Mouse (Mus musculus) embryonic facial prominence, embryonic 13.5 days (tissue): ENCODE data around the gene Tdp1. TPM values are rescaled to one million over a fixed set of nuclear protein-coding genes. Genes with fewer than 3 reads are reported as not detected.

Source experiments
- ATAC-seq: fragments of 200-750 bp; cut with Nextera tagmentation; 2 replicates; pipeline ENCODE4 v1.8.0; 2017; ENCODE audit warnings: low read depth; ENCODE audit not compliant: insufficient number of reproducible peaks, insufficient read depth, low FRiP score, low TSS enrichment
- H3K27ac ChIP-seq: fragments of 300-500 bp; sonication (generic); 2 replicates; pipeline ENCODE4 v1.5.1; 2015; ENCODE audit warnings: moderate library complexity, mild to moderate bottlenecking, inconsistent platforms
- H3K27me3 ChIP-seq: fragments of 300-500 bp; sonication (generic); 2 replicates; pipeline ENCODE4 v1.6.1; 2015; ENCODE audit warnings: mild to moderate bottlenecking, inconsistent platforms
- H3K36me3 ChIP-seq: fragments of 300-500 bp; sonication (generic); 2 replicates; pipeline ENCODE4 v1.6.1; 2015; ENCODE audit warnings: mild to moderate bottlenecking, inconsistent platforms
- H3K4me1 ChIP-seq: fragments of 300-500 bp; sonication (generic); 2 replicates; pipeline ENCODE4 v1.6.1; 2015; ENCODE audit warnings: inconsistent platforms
- H3K4me2 ChIP-seq: fragments of 300-500 bp; sonication (generic); 2 replicates; pipeline ENCODE4 v1.6.1; 2015; ENCODE audit warnings: moderate library complexity, mild to moderate bottlenecking, inconsistent platforms
- H3K4me3 ChIP-seq: fragments of 300-500 bp; sonication (generic); 2 replicates; pipeline ENCODE4 v1.5.1; 2015; ENCODE audit warnings: mild to moderate bottlenecking, inconsistent platforms
- H3K9ac ChIP-seq: fragments of 300-500 bp; sonication (generic); 2 replicates; pipeline ENCODE4 v1.6.1; 2015; ENCODE audit warnings: mild to moderate bottlenecking, inconsistent platforms
- H3K9me3 ChIP-seq: fragments of 300-500 bp; sonication (generic); 2 replicates; pipeline ENCODE4 v1.6.1; 2016; ENCODE audit warnings: inconsistent platforms
- WGBS: fragments of 180-500 bp; shearing (Covaris S2); methylation state at CpG from one replicate; pipeline ENCODE4 v1.1.7; 2015; ENCODE audit warnings: mixed read lengths; 5-methylcytosine and 5-hydroxymethylcytosine counted together
- polyA plus RNA-seq: library from polyadenylated mRNA; unstranded; fragments of >200 nt; fragmentation: Nextera tagmentation; extraction: Ambion mirVana; gene quantifications from 2 replicates; pipeline ENCODE4 v1.2.1, GENCODE M21; 2015

Tdp1 gene
- polyA plus RNA-seq, 1 experiment from 2014 or later, result 65.5 TPM

GRCm38 (mm10) chr12:99979541-99979940, 95.2 kb downstream of the Tdp1 start:
- ATAC-seq, result no peak
- no peaks in the 10 kb centered on the region for H3K4me1 ChIP-seq
- no peak overlapping the region for H3K27ac ChIP-seq
- no peaks in the 10 kb centered on the region for H3K9me3 ChIP-seq
- H3K9ac ChIP-seq, result no peak overlapping the region
- H3K36me3 ChIP-seq, result no peaks in the 10 kb centered on the region
- no peaks in the 10 kb centered on the region for H3K27me3 ChIP-seq
- no peak overlapping the region for H3K4me3 ChIP-seq
- H3K4me2 ChIP-seq, result no peak overlapping the region
- WGBS, result 78% methylated on average over 4 of the region's 4 CpGs

GRCm38 (mm10) chr12:99986797-99987196, 102.5 kb downstream of the Tdp1 start:
- Histone ChIP-seq H3K9ac (no peak overlapping the region), H3K27ac (no peak overlapping the region), H3K36me3 (no peaks in the 10 kb centered on the region), H3K27me3 (no peaks in the 10 kb centered on the region), H3K4me1 (no peaks in the 10 kb centered on the region), H3K9me3 (no peaks in the 10 kb centered on the region; the same call in 1 of the 2 replicates), H3K4me2 (no peak overlapping the region), H3K4me3 (no peak overlapping the region)
- ATAC-seq, result no peak
- WGBS, result 94% methylated on average over 5 of the region's 5 CpGs

DNA sequence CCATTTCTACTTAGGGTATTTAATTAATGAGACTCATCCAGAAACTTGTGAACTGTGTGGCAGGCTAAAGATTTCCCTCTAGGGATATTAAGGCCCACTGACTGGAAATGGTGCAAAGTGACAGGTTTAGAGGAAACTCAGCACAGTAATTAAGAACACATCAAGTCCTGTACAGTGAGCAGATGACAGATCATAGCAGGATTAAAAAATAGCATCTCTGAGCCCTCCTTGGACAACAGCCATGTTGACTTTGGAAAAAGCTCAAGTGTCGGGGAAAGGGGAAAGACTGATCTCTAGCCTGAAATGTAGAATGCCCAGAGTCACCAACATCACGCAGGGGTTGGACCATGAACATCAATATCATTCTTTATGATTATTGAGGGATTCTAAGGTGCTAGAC, 103.8 kb downstream of the Tdp1 start:
- H3K9ac ChIP-seq, result no peak overlapping the region
- H3K4me1 ChIP-seq, result no peaks in the 10 kb centered on the region

DNA sequence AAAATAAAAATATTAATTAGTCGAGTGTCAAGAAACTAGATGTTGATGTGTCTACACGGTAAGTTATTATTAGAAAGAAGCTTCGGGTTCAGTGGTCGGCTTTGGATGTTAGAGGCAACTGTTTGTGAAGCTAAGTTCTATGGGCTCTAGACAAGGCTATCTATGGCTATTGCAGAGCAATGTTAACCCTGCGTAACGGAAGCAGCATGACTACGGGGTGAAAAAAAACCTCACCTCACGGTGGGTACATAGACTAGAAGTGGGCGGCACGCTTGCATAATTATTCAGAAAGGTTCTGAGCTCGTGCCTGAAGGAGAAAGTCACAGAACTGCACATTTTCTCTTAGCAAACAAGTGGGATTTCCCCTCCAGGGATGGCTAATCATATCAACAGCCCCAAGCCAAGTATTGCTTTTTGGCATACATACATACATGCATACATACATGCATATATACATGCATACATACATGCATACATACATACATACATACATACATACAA, 108.1 kb downstream of the Tdp1 start:
- no peak for ATAC-seq
- WGBS, result 90% methylated on average over 11 of the region's 11 CpGs
- H3K9ac ChIP-seq, result no peak overlapping the region

More for the DNA sequence above, 103.8 kb downstream of the Tdp1 start:
- H3K27ac ChIP-seq, result no peak overlapping the region
- no peaks in the 10 kb centered on the region for H3K27me3 ChIP-seq
- 82% methylated on average over 2 of the region's 2 CpGs for WGBS
- no peaks in the 10 kb centered on the region; the same call in 1 of the 2 replicates for H3K9me3 ChIP-seq
- H3K4me3 ChIP-seq, result no peak overlapping the region
- H3K4me2 ChIP-seq, result no peak overlapping the region
- no peaks in the 10 kb centered on the region for H3K36me3 ChIP-seq
- ATAC-seq, result no peak

GRCm38 (mm10) chr12:99993146-99993890, 109.0 kb downstream of the Tdp1 start:
- Histone ChIP-seq H3K9me3 (no peaks in the 10 kb centered on the region; the same call in 1 of the 2 replicates), H3K4me3 (no peak overlapping the region), H3K36me3 (no peaks in the 10 kb centered on the region), H3K27ac (no peak overlapping the region), H3K4me1 (no peaks in the 10 kb centered on the region), H3K4me2 (no peak overlapping the region), H3K9ac (no peak overlapping the region), H3K27me3 (no peaks in the 10 kb centered on the region)
- no peak for ATAC-seq
- WGBS, result 71% methylated on average over 10 of the region's 10 CpGs

More for the DNA sequence above, 108.1 kb downstream of the Tdp1 start:
- Histone ChIP-seq H3K27me3 (no peaks in the 10 kb centered on the region), H3K36me3 (no peaks in the 10 kb centered on the region), H3K4me3 (no peak overlapping the region), H3K9me3 (no peaks in the 10 kb centered on the region; the same call in 1 of the 2 replicates), H3K27ac (no peak overlapping the region), H3K4me2 (no peak overlapping the region), H3K4me1 (no peaks in the 10 kb centered on the region)

DNA sequence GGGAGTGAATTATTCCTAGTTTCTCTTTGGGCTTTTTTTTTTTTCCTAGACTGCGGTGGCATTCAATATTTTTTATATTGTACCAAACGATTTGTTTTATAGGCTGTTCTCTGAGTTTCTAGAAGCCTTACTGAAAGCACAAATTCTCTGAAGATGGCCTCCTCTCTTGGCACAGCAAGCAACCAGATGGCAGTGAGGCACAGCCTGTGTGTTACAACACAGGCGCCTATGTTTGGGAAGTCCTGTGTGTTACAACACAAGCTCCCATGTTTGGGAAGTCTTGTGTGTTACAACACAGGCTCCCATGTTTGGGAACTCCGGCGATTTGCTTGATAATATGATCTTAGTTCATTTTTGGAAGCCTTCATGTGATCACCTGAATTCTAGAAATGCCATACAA, 111.6 kb downstream of the Tdp1 start:
- H3K9ac ChIP-seq, result no peak overlapping the region
- H3K27ac ChIP-seq, result no peak overlapping the region
- no peaks in the 10 kb centered on the region for H3K36me3 ChIP-seq
- ATAC-seq, result no peak
- H3K4me2 ChIP-seq, result no peak overlapping the region
- H3K27me3 ChIP-seq, result no peaks in the 10 kb centered on the region
- 95% methylated on average over 5 of the region's 5 CpGs for WGBS
- H3K4me1 ChIP-seq, result 0 out of 2 replicates have a peak, but pooled peaks cover 4% of the 10 kb centered on the region
- no peaks in the 10 kb centered on the region; the same call in 1 of the 2 replicates for H3K9me3 ChIP-seq
- no peak overlapping the region for H3K4me3 ChIP-seq

DNA sequence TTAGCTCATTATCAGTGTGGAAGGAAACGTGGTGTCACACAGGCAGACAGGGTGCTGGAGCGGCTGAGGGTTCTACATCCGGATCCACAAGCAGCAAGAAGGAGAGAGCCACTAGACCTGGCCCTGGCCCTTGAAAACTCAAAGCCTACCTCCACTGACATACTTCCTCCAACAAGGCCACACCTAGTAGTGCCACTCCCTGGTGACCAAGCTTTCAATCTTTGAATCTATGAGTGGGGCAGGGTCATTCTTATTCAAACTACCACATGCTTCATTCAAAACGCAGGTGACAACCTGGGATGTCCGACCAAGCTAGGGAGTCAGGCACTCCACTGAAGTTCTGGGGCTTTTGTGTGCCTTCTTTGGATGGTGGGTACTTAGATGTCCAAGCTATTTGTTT, 115.4 kb downstream of the Tdp1 start:
- H3K9me3 ChIP-seq, result no peaks in the 10 kb centered on the region
- H3K36me3 ChIP-seq, result no peaks in the 10 kb centered on the region
- H3K4me1 ChIP-seq, result 0 out of 2 replicates have a peak, but pooled peaks cover 4% of the 10 kb centered on the region
- no peak overlapping the region for H3K4me3 ChIP-seq
- H3K27ac ChIP-seq, result no peak overlapping the region
- 80% methylated on average over 5 of the region's 5 CpGs for WGBS
- no peak overlapping the region for H3K9ac ChIP-seq
- no peaks in the 10 kb centered on the region for H3K27me3 ChIP-seq
- H3K4me2 ChIP-seq, result no peak overlapping the region
- no peak for ATAC-seq

GRCm38 (mm10) chr12:100000381-100000780, 116.1 kb downstream of the Tdp1 start:
- 0 out of 2 replicates have a peak, but pooled peaks cover 4% of the 10 kb centered on the region for H3K4me1 ChIP-seq
- H3K9me3 ChIP-seq, result no peaks in the 10 kb centered on the region
- H3K27ac ChIP-seq, result no peak overlapping the region
- WGBS, result 87% methylated on average over 7 of the region's 7 CpGs
- H3K4me3 ChIP-seq, result no peak overlapping the region
- no peak for ATAC-seq
- H3K27me3 ChIP-seq, result no peaks in the 10 kb centered on the region
- H3K36me3 ChIP-seq, result no peaks in the 10 kb centered on the region
- no peak overlapping the region for H3K4me2 ChIP-seq
- H3K9ac ChIP-seq, result no peak overlapping the region

DNA sequence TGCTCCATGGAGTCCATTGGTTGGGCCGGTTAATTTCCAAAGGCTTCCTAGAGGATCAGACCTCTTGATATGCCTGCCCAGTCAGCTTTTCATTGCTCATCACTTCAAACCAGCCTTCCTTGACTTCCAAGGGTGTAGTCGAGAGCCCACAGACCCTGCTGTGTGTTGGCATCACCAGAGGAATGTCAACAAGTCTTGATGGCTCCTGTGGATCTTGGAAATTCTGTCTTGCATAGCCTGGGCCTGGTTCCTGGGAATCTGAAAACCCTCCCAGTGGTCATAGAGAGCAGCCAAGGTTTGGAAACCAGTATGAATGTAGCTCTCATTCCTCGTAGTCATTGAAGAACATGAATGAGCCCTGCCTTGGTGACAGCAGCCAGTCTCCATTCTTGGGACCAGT, 116.9 kb downstream of the Tdp1 start:
- ATAC-seq, result no peak
- WGBS, result 93% methylated on average over 3 of the region's 3 CpGs
- H3K4me2 ChIP-seq, result no peak overlapping the region
- no peak overlapping the region for H3K4me3 ChIP-seq
- H3K4me1 ChIP-seq, result 0 out of 2 replicates have a peak, but pooled peaks cover 4% of the 10 kb centered on the region
- H3K9ac ChIP-seq, result no peak overlapping the region
- H3K9me3 ChIP-seq, result no peaks in the 10 kb centered on the region
- H3K36me3 ChIP-seq, result no peaks in the 10 kb centered on the region
- H3K27ac ChIP-seq, result no peak overlapping the region
- no peaks in the 10 kb centered on the region for H3K27me3 ChIP-seq

- no peak overlapping the region for H3K27ac ChIP-seq
- no peak for ATAC-seq
- H3K36me3 ChIP-seq, result no peaks in the 10 kb centered on the region
- no peak overlapping the region for H3K4me3 ChIP-seq
- H3K9ac ChIP-seq, result no peak overlapping the region
- H3K27me3 ChIP-seq, result no peaks in the 10 kb centered on the region
- WGBS, result 83% methylated on average over 3 of the region's 3 CpGs
- no peaks in the 10 kb centered on the region for H3K9me3 ChIP-seq
- H3K4me2 ChIP-seq, result no peak overlapping the region
- 0 out of 2 replicates have a peak, but pooled peaks cover 4% of the 10 kb centered on the region for H3K4me1 ChIP-seq
Measured at GRCm38 (mm10) chr12:100001910-100002309, 117.6 kb downstream of the Tdp1 start.

DNA sequence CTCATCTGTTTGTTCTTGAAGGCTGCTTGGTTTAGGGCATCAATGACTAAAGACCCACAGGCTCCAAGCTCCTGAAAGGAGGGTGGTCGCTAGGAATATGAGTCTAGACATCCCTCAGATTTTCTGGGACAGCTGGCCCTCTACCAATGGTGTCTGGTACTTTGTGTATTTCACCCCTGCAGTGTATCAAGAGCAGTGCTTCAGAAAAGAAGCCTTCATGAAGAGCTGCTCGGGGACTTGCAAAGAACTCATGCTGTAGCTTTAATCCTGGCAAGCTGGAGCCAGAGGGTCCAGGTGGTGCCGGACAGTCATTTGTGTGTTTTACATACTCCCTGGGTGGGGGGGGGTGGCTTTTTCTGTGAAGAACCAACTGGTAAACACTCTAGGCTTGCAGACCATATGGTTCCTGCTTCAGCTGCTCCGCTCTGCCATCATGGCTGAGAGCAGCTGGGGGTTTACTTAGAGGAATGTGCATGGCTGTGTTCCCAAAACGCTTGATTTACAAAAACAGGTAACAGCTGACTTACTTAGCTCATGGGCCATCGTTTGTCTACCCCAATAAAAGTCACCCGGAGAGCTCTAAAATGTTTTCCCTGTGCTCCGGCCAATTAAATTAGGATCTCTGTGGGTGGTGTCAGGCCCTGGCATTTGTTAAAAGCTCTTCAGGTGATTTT, 118.7 kb downstream of the Tdp1 start:
- H3K9ac ChIP-seq, result no peak overlapping the region
- 0 out of 2 replicates have a peak overlapping the region, but pooled peaks have one; percentile 16 for H3K4me2 ChIP-seq
- no peaks in the 10 kb centered on the region for H3K36me3 ChIP-seq
- H3K4me3 ChIP-seq, result no peak overlapping the region
- no peaks in the 10 kb centered on the region for H3K27me3 ChIP-seq
- H3K27ac ChIP-seq, result 0 out of 2 replicates have a peak overlapping the region, but pooled peaks have one; percentile 4
- ATAC-seq, result peak; percentile 56; the same call in 1 of the 2 replicates
- H3K4me1 ChIP-seq, result 0 out of 2 replicates have a peak, but pooled peaks cover 4% of the 10 kb centered on the region
- H3K9me3 ChIP-seq, result no peaks in the 10 kb centered on the region
- 30% methylated on average over 8 of the region's 8 CpGs for WGBS
